Mouse (Mus musculus): Measurements from ENCODE around the gene Ambp. TPM values are rescaled to one million over a fixed set of nuclear protein-coding genes. Genes with fewer than 3 reads are reported as not detected.

Ambp gene
- total RNA-seq (2014; fragmentation: Nextera tagmentation), result not detected in 2 replicates
- not detected in 2 replicates for total RNA-seq (2017)

GRCm38 (mm10) chr4:63154699-63155098 is at the start of gene Ambp:
TSS of gene Ambp (minus strand) at chr4:63154799.
- no peak for ATAC-seq (replicated peaks; ENCODE audit: low FRiP score, low TSS enrichment, poor library complexity, severe bottlenecking)

- no peak for ATAC-seq (replicated peaks; ENCODE audit: low FRiP score, low TSS enrichment, poor library complexity, severe bottlenecking)
These were observed 49.3 kb upstream of the Ambp start for GRCm38 (mm10) chr4:63203874-63204273.

GRCm38 (mm10) chr4:63199366-63199765 is 44.8 kb upstream of the Ambp start:
- no peak for ATAC-seq (replicated peaks; ENCODE audit: low FRiP score, low TSS enrichment, poor library complexity, severe bottlenecking)

GRCm38 (mm10) chr4:63194366-63194765 is 39.8 kb upstream of the Ambp start:
- ATAC-seq (replicated peaks; ENCODE audit: low FRiP score, low TSS enrichment, poor library complexity, severe bottlenecking), result no peak

- no peak for ATAC-seq (replicated peaks; ENCODE audit: low FRiP score, low TSS enrichment, poor library complexity, severe bottlenecking)
These were observed 37.0 kb upstream of the Ambp start for GRCm38 (mm10) chr4:63191641-63192040.

- ATAC-seq (replicated peaks; ENCODE audit: low FRiP score, low TSS enrichment, poor library complexity, severe bottlenecking), result 0 out of 2 replicates have a peak, but pooled peaks have one; percentile 30
These were observed 31.8 kb upstream of the Ambp start for GRCm38 (mm10) chr4:63186281-63186870.

GRCm38 (mm10) chr4:63181556-63181955 is 27.0 kb upstream of the Ambp start:
- peak; percentile 52; the same call in 1 of the 2 replicates for ATAC-seq (replicated peaks; ENCODE audit: low FRiP score, low TSS enrichment, poor library complexity, severe bottlenecking)

- no peak for ATAC-seq (replicated peaks; ENCODE audit: low FRiP score, low TSS enrichment, poor library complexity, severe bottlenecking)
These were observed 17.5 kb upstream of the Ambp start, which contains the start of gene Kif12 for GRCm38 (mm10) chr4:63171969-63172685. TSS of gene Kif12 (minus strand) at chr4:63172131.

- no peak for ATAC-seq (replicated peaks; ENCODE audit: low FRiP score, low TSS enrichment, poor library complexity, severe bottlenecking)
These were observed 16.5 kb upstream of the Ambp start for GRCm38 (mm10) chr4:63171122-63171521.

- ATAC-seq (replicated peaks; ENCODE audit: low FRiP score, low TSS enrichment, poor library complexity, severe bottlenecking), result no peak
These were observed 15.5 kb upstream of the Ambp start for GRCm38 (mm10) chr4:63170061-63170460.

- no peak for ATAC-seq (replicated peaks; ENCODE audit: low FRiP score, low TSS enrichment, poor library complexity, severe bottlenecking)
These were observed 11.7 kb upstream of the Ambp start for GRCm38 (mm10) chr4:63166323-63166722.

GRCm38 (mm10) chr4:63165636-63166035 is 11.0 kb upstream of the Ambp start:
- no peak for ATAC-seq (replicated peaks; ENCODE audit: low FRiP score, low TSS enrichment, poor library complexity, severe bottlenecking)

- ATAC-seq (replicated peaks; ENCODE audit: low FRiP score, low TSS enrichment, poor library complexity, severe bottlenecking), result peak; percentile 84
These were observed 4.5 kb upstream of the Ambp start for GRCm38 (mm10) chr4:63158961-63159592.

GRCm38 (mm10) chr4:63158192-63158591 is 3.6 kb upstream of the Ambp start:
- no peak for ATAC-seq (replicated peaks; ENCODE audit: low FRiP score, low TSS enrichment, poor library complexity, severe bottlenecking)

GRCm38 (mm10) chr4:63156726-63157634 is 2.4 kb upstream of the Ambp start:
- no peak for ATAC-seq (replicated peaks; ENCODE audit: low FRiP score, low TSS enrichment, poor library complexity, severe bottlenecking)

GRCm38 (mm10) chr4:63155596-63155995 is 997 bp upstream of the Ambp start:
- ATAC-seq (replicated peaks; ENCODE audit: low FRiP score, low TSS enrichment, poor library complexity, severe bottlenecking), result no peak

- ATAC-seq (replicated peaks; ENCODE audit: low FRiP score, low TSS enrichment, poor library complexity, severe bottlenecking), result no peak
These were observed 571 bp downstream of the Ambp start for GRCm38 (mm10) chr4:63154028-63154427.

GRCm38 (mm10) chr4:63151127-63151526 is 3.5 kb downstream of the Ambp start:
- ATAC-seq (replicated peaks; ENCODE audit: low FRiP score, low TSS enrichment, poor library complexity, severe bottlenecking), result no peak

GRCm38 (mm10) chr4:63147268-63147667 is 7.3 kb downstream of the Ambp start:
- ATAC-seq (replicated peaks; ENCODE audit: low FRiP score, low TSS enrichment, poor library complexity, severe bottlenecking), result no peak
